Mouse (Mus musculus): ENCODE results near the gene Usp28.
A peak's percentile ranks its signal among the peaks of the same experiment; 100 is the strongest.

The Usp28 gene

GRCm38 (mm10) chr9:49024529-49024928 lies 39.4 kb downstream of the Usp28 start:
- DNase-seq = no peak

- DNase-seq = no peak
Measured at GRCm38 (mm10) chr9:49034764-49035163, 49.6 kb downstream of the Usp28 start.

GRCm38 (mm10) chr9:49050901-49051300 lies 65.7 kb downstream of the Usp28 start:
- no peak for DNase-seq

GRCm38 (mm10) chr9:49051349-49051748 lies 66.2 kb downstream of the Usp28 start:
- DNase-seq = peak; percentile 91

GRCm38 (mm10) chr9:49054028-49054427 lies 68.9 kb downstream of the Usp28 start:
- DNase-seq = no peak

GRCm38 (mm10) chr9:49055333-49056205 lies 70.4 kb downstream of the Usp28 start, which contains the start of gene Zw10:
TSS of gene Zw10 (plus strand) at chr9:49055613.
- peak; percentile 99 for DNase-seq

GRCm38 (mm10) chr9:49076847-49077246 lies 91.7 kb downstream of the Usp28 start:
- DNase-seq = peak; percentile 83

GRCm38 (mm10) chr9:49081107-49081506 lies 95.9 kb downstream of the Usp28 start, which contains the start of gene Tmprss5:
TSS of gene Tmprss5 (plus strand) at chr9:49081260.
- DNase-seq = peak; percentile 22

GRCm38 (mm10) chr9:49081561-49081960 lies 96.4 kb downstream of the Usp28 start:
- peak; percentile 88 for DNase-seq

- DNase-seq = peak; percentile 68
Measured at GRCm38 (mm10) chr9:49087317-49087716, 102.1 kb downstream of the Usp28 start.

All from heart, adult 11 months (tissue).